Mouse (Mus musculus) macrophage (primary cell): ENCODE data around the gene Krtdap. TPM values are rescaled to one million over a fixed set of nuclear protein-coding genes. Genes with fewer than 3 reads are reported as not detected.
"Not testable (repeated sequence)": the region's sequence is repeated elsewhere in the genome, so short reads cannot be mapped to it uniquely, and the experiment has no call there.

Source experiments
- H3K27ac ChIP-seq: fragments of 350-480 bp; formaldehyde crosslinking; 2 replicates; pipeline ENCODE4 v1.9.0; 2021
- H3K36me3 ChIP-seq: fragments of 350-480 bp; formaldehyde crosslinking; 2 replicates; pipeline ENCODE4 v1.9.0; 2021; ENCODE audit errors: inconsistent target
- H3K4me3 ChIP-seq: fragments of 350-480 bp; formaldehyde crosslinking; 2 replicates; pipeline ENCODE4 v1.9.0; 2021; ENCODE audit errors: inconsistent target
- H3K79me2 ChIP-seq: fragments of 350-480 bp; formaldehyde crosslinking; 2 replicates; pipeline ENCODE4 v1.9.0; 2021; ENCODE audit errors: inconsistent target
- WGBS: methylation state at CpG from one replicate; pipeline ENCODE4 v1.1.7; 2026; ENCODE audit warnings: inconsistent platforms; ENCODE audit not compliant: missing documents; 5-methylcytosine and 5-hydroxymethylcytosine counted together
- polyA plus RNA-seq: library from polyadenylated mRNA; stranded (reverse); fragments of 250-400 nt; gene quantifications from 3 replicates; pipeline ENCODE4 v1.2.4, GENCODE M21; 2018; ENCODE audit warnings: inconsistent platforms
- total RNA-seq, 78 experiments: library from RNA; depleted of rRNA; stranded (reverse); fragments of 250-400 nt; gene quantifications; 1 replicate in 9 of 78; 2 replicates in 24 of 78; 3 replicates in 43 of 78; 4 replicates in 2 of 78; pipeline ENCODE4 v1.2.4; 2018; ENCODE audit warnings: inconsistent platforms in 56 of 78

Gene Krtdap
- not detected for total RNA-seq (2018; cell fraction: chromatin; rRNA removed)
- total RNA-seq (2018; cell fraction: cytosol; rRNA removed) = not detected
- total RNA-seq (2018; cell fraction: nucleus; rRNA removed) = not detected
- polyA plus RNA-seq = not detected in 3 replicates

DNA sequence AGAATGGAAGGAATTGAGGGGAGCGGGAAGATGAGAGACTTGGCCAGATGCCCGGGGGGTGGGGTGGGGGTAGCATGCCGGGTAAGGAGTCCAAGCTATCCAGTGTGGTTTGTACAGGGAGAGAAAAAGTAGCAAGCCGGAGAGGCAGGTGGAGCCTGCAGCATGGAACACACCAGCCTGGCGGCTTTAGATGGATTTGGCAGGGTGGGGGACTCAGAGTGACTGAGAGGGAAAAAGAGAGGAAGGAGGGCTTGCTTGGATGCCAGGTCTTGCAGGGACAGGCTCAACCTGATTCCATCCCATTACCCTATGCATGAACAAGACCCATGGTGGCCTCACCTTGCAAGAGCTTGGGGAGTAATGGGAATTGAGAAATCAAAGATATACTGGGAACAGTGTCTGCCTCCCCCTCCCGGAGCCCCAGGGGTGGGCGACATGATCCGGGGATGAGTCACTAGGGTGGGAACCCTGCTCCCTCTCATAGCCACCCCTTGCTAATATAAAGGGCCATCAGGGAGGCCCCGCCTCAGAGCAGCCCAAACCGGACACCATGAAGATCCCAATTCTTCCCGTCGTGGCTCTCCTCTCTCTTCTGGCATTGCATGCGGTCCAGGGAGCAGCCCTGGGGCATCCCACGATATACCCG lies at the start of gene Krtdap:
TSS of gene Krtdap (plus strand) at position 520 of the 646 bp plus-strand sequence.
- H3K4me3 ChIP-seq = no peak within 1 kb of the TSS
- no peaks in the 10 kb centered on the region for H3K36me3 ChIP-seq
- 79% methylated on average over 11 of the region's 15 CpGs for WGBS
- no peaks in the 10 kb centered on the region for H3K79me2 ChIP-seq
- no peak within 1 kb of the TSS for H3K27ac ChIP-seq

DNA sequence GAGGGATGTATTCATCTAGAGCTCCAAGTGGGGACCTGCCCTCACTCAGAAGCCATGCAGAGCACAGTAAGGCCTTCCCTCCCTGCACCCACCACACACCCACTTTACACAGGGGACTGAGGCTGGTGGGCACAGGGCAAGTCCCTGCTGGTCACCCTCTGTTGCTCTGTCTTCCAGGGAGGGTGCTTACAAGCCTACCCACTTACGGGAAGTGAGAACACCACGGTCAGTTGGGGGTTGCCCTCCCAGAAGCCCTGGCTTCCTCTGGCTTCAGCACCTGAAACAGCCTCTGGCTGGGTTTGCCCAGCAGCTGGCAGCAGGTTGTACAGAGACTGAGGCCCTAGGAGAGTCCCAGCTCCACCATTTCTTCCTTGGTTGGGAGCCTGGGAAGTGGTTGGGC lies 45.1 kb upstream of the Krtdap start:
- not testable (repeated sequence) for H3K4me3 ChIP-seq, H3K79me2 ChIP-seq, H3K27ac ChIP-seq, H3K36me3 ChIP-seq
- WGBS = 0% methylated on average over 2 of the region's 2 CpGs

DNA sequence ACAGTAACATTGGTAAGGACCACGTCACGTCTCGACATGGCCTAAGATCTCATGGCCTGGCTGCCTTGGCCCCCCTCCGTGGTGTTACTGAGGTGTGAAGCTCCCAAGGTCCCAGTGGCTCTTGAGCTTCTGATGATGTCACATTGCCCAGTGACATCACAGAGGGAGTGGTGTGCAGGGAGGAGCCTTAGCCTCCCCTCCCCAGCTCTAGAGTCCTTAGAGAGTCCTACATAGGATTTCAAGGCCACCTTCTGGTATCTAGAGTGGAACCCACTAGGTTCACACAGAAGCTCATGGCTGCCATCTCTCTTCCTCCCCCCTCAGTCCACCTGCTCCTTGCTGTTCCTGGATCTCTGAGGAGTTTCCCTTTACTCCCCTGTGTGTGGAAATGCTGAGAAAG lies 44.1 kb upstream of the Krtdap start, which contains the start of gene Gapdhs:
TSS of gene Gapdhs (minus strand) at position 65 of the 400 bp plus-strand sequence.
- not testable (repeated sequence) for H3K27ac ChIP-seq, H3K36me3 ChIP-seq, H3K4me3 ChIP-seq, H3K79me2 ChIP-seq
- WGBS = no CpG with 5 or more reads among the region's 4 CpGs

DNA sequence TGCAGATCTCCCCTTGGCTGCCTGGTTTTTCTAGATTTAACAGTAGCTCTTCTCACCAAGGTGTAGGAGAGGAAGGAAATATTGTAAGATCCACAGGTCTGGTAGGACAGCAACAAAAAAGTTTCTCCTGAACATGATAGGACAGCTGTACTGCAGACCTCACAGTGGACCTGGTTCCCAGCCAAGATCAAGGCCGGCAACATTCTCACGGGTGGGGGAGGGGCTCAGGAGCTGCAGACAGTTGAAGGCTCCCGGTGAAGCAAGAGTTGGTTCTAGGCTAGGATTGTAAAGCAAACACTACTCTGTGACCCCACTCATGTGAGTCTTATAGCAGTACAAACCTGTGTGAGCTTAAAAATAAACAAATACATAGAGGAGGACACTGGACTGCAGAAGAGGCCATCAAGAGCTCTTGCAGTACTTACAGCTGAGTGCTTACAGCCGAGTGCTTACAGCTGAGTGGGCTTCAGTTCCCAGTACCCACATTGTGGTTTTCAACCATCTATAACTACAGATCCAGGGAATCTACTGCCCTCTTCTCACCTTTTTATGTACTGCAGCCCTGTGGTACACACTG lies 43.6 kb upstream of the Krtdap start:
- Histone ChIP-seq H3K4me3 (no peak overlapping the region), H3K79me2 (no peaks in the 10 kb centered on the region), H3K27ac (no peak overlapping the region), H3K36me3 (no peaks in the 10 kb centered on the region)
- 44% methylated on average over 4 of the region's 4 CpGs for WGBS

DNA sequence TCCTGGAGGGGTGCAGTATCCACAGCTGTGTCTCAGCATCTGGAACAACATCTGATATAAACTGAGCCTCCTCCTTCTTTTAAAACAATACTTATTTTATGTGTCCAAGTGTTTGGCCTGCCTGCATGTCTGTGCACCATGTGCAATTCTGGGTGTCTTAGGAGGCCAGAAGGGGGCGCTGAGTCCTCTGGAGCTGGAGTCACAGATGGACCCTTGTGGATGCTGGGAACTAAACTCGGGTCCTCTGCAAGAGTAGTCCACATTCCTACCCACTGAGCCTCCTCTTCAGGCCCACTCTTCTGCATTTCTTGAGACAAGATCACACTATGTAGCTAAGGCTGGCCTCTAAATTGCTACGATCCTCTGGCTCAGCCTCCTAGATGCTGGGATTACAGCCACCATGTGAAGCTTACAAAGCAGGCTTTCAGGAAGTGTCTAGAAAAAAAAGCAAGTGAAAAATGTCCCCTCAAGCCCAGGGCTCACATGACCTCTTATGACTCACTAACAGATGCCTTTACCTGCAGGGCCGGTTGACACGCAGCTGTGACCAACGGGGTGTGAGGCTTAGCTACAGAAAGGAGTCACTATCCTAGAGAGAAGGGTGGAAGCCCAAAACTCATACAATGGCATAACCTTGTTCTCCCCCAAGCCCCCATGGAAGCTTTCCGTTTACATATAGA lies 40.0 kb upstream of the Krtdap start:
- Histone ChIP-seq H3K79me2 (no peaks in the 10 kb centered on the region), H3K4me3 (no peak overlapping the region), H3K27ac (no peak overlapping the region), H3K36me3 (no peaks in the 10 kb centered on the region)
- 86% methylated on average over 7 of the region's 7 CpGs for WGBS

DNA sequence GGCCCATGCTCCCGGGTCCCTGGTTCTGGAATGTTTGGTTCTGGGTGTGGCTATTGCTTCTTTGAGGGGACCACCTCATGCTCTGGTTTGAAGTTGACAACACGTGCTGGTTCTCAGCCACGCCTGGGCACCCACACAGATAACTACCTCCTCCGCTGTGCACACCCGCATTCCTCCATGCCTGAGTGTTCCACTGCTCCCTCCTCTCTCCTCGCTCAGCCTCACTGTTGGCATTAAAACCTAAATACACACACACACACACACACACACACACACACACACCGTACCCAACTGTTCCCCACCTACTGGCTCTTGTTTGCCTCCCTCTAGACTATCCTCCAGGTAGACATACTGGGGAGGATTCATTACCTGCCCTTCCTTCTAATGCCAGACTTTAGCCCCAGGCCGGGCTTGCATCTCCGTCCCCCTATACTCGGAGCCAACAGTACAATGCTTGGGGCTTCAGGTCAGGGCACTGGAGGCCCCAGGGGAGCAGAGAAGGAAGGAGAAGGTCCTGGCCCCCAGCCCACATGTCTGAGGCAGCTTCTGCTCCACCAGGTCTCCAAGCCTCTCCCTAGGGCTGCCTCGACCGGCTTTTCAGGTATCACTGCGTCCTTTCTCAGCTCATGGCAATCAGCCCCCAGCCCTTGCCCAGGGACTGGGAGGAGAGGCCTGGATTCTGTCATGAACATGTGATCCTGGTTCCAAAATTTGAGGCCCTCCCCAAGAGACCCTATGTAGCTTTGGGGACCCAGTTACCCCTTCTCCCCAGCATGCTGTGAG lies 37.7 kb upstream of the Krtdap start:
- Histone ChIP-seq H3K4me3 (no peak overlapping the region), H3K27ac (no peak overlapping the region), H3K36me3 (no peaks in the 10 kb centered on the region), H3K79me2 (no peaks in the 10 kb centered on the region)
- 95% methylated on average over 12 of the region's 13 CpGs for WGBS

DNA sequence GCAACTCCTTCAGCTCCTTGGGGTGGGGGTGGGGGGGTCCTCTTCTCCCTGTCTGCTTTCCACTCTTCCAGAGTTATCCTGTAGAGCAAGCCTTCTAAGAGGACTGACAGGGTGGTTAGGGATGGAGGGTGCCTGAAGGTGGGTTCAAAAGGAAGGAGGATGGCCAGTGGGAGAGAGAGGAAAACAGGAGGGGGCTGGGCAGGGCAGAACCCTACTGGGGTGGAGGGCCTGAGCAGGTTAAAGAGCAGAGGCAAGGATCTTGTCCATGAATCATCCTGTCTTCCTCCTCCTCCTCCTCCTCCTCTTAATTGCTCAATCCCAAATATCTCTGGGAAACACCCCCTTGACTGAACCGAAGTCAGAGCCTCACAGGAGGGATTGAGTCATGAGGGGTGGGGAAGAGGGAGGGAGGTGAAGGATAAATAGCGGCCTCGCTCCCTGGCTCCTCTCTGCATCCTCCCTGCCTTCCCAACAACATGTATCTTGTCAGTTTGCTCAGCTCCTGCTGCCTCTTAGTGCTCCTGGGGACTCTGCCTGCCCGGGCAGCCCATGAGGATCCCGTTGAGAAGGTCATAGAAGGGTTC lies 36.5 kb upstream of the Krtdap start, which contains the start of gene Sbsn:
TSS of gene Sbsn (plus strand) at position 386 of the 584 bp plus-strand sequence.
- WGBS = 81% methylated on average over 5 of the region's 5 CpGs

DNA sequence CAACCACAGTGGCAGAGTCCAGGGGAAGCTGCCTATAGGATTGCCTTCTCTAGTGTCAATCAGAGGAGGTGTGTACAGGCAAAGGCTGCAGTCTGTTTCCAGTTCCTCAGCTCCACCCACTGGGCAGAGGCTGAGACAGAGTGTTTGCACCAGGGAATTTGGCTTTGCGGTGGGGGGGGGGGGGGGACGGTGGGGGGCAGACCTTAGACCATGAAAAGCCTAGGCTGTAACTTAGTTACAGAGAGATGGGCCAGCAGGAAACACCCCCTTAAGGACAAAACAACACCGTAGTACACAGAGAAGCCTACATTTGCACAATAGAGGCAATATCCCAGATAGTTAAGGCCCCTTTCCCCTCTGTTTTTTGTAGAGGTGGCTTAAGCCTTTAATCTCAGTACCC lies 30.7 kb upstream of the Krtdap start:
- no peaks in the 10 kb centered on the region for H3K36me3 ChIP-seq
- no peaks in the 10 kb centered on the region for H3K79me2 ChIP-seq
- WGBS = 76% methylated on average over 2 of the region's 3 CpGs
- H3K27ac ChIP-seq = no peak overlapping the region
- no peak overlapping the region for H3K4me3 ChIP-seq

More for the DNA sequence above, 36.5 kb upstream of the Krtdap start, which contains the start of gene Sbsn:
- no peak within 1 kb of the TSS for H3K4me3 ChIP-seq
- no peak within 1 kb of the TSS for H3K27ac ChIP-seq
- H3K79me2 ChIP-seq = no peaks in the 10 kb centered on the region
- no peaks in the 10 kb centered on the region for H3K36me3 ChIP-seq

DNA sequence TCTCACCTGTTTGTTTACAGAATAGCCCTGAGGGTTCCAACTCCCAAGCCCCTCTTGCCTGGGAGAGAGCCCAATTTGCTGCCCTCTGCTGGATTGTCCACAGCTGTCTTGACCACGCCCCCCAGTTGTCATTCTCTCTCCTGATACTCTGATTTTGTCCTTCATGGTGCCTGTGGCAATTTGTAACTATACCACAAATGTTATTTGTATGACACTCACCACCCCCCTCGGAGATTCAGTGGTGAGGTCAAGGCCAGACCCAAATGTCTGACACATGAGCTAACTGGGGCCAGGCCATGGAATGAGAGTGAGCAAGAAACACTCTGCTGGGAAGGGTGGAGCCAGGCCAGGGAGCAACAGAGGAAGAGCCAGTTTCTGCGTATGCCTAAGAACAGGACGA lies 28.8 kb upstream of the Krtdap start:
- 81% methylated on average over 4 of the region's 4 CpGs for WGBS
- Histone ChIP-seq H3K27ac (no peak overlapping the region), H3K79me2 (no peaks in the 10 kb centered on the region), H3K36me3 (no peaks in the 10 kb centered on the region), H3K4me3 (no peak overlapping the region)

DNA sequence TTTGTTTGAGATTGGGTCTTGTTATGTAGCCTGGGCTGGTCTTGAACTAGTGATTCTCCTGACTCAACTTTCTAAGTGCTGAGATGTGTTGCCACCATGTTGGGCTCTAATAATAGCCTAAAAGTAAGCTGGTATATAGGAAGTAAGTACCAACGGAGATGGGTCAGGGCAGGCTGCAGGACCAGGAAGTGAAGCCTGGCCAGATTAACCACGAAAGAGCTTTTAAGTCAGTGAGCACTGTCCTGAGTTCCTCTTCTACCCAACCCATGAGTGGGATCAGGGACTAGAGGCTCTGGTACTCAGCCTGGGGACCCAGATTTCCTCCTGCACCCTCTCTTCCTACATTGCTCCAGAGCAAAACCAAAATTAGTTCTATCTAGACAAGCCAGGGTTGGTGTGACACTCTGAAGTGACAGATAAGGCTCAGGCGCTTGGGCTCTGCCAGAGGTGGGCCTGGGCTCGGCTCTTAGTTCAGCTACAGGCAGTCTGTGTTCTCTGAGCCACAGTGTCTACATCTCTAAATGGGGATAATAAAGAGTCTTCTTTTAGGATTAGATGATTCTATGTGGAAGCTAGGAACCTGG lies 25.8 kb upstream of the Krtdap start:
- 10% methylated on average over 4 of the region's 4 CpGs for WGBS
- H3K27ac ChIP-seq = no peak overlapping the region
- H3K4me3 ChIP-seq = no peak overlapping the region

DNA sequence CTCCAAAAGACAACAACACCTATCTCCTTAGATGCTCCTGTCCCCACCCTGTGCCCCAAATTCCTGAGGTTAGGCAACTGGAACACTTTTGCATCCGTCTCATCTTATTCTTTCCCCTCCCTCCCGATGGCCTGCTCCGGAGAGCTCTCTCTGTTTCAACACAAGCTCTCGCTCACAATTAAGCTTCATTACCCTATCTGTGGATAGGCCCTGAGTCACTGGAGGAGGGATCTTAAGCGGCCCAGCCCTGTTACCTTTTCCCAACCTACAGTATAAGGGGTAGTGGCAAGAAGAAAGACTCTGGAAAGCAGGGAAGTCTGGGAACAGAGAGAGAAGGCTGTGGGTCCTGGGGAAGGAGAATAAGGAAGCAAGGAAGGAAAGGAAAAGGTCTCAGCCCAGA lies 24.2 kb upstream of the Krtdap start, which contains the start of gene Dmkn:
TSS of gene Dmkn (plus strand) at position 301 of the 400 bp plus-strand sequence.
- no peak within 1 kb of the TSS for H3K27ac ChIP-seq
- 86% methylated on average over 5 of the region's 5 CpGs for WGBS
- H3K4me3 ChIP-seq = no peak within 1 kb of the TSS
- H3K36me3 ChIP-seq = no peaks in the 10 kb centered on the region
- no peaks in the 10 kb centered on the region for H3K79me2 ChIP-seq

More for the DNA sequence above, 25.8 kb upstream of the Krtdap start:
- Histone ChIP-seq H3K79me2 (no peaks in the 10 kb centered on the region), H3K36me3 (no peaks in the 10 kb centered on the region)

DNA sequence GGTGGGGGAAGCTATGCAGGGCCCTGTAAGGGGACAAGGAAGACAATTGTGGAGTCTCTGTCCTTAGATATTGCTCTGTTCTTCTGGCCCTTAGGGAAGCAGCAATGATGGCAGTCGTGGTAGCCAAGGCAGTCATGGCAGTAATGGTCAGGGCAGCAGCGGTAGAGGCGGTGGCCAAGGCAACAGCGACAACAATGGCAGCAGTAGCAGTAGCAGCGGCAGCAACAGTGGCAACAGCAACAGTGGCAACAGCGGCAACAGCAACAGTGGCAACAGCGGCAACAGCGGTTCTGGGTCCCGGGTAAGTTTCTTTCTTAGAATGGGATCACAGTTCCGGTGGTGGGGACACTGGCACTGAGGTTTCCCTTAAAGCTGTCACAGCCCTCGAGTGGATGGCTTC lies 22.5 kb upstream of the Krtdap start:
- no peak overlapping the region for H3K27ac ChIP-seq
- WGBS = 65% methylated on average over 11 of the region's 11 CpGs
- H3K79me2 ChIP-seq = no peaks in the 10 kb centered on the region
- no peak overlapping the region for H3K4me3 ChIP-seq
- no peaks in the 10 kb centered on the region for H3K36me3 ChIP-seq

DNA sequence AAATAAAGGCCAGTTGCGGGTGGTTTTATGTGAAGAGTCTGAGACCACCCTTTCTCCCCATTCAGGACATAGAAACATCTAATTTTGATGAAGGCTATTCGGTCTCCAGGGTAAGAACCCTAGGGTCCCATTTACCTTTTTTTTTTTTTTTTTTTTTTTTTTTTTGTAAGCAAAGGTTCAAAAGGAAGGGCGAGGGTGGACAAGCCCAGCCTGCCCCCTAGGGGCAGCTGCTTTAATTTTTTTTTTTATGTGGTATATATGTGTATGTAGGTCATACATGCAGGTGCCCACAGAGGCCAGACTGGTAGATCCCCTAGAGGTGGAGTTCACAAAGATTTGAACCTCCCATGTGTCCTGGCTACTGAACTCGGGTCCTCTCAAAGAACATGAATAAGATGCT lies 21.3 kb upstream of the Krtdap start:
- Histone ChIP-seq H3K79me2 (no peaks in the 10 kb centered on the region), H3K36me3 (no peaks in the 10 kb centered on the region), H3K27ac (no peak overlapping the region), H3K4me3 (no peak overlapping the region)
- 93% methylated on average over 4 of the region's 4 CpGs for WGBS

DNA sequence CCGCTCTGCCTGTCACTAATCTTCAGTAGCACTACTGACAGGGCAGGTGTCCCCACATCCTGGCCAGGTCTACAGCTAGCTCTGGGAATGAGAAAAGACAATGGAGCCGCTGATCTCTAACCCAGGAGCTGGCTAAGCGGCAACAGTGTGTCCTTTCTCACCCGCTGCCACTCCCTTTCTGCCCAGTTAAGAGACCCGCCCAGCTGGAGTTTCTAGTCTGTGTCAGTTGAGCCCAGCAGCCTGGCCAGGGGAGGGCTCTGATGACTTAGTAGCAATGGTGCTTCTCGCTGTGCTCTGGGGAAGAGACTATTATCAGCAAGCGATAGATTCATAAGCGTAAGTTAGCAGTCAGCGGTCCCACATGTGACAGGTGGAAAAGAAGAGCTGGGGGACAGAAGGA lies 18.5 kb upstream of the Krtdap start:
- 71% methylated on average over 6 of the region's 9 CpGs for whole genome bisulfite sequencing
- no peaks in the 10 kb centered on the region for H3K36me3 ChIP-seq
- H3K4me3 ChIP-seq = no peak overlapping the region
- H3K27ac ChIP-seq = no peak overlapping the region
- H3K79me2 ChIP-seq = no peaks in the 10 kb centered on the region
